10 mouse cellular contexts compared by ENCODE assay signal in the genomic region with DNA sequence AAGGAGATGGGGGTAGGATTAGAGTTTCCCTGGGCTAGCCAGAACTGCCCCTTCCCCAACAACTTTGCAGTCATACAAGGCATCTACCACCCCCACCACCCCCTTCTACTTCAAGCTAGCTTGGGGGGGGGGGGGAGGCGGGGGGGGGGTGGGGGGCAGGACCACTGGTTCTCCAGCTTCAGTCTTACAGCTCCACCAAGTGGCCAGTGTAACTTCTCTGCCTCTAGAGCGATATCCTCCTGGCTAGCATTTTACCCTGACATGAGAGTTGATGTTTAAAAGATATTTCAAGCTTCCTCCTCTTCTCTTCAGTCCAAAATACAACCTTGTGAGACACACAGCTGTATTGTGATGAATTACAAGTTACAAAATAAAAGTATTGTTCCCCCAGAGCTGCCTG.
DNase-seq lines count a peak whose midpoint lies in the region; ATAC-seq and TF ChIP-seq lines count a peak whose summit lies in the region.
"Had no signal": no experiment of that assay in that cellular context is flagged by ENCODE, and none has a peak within 500 bp of the region (broad histone marks: within the 10 kb centered on the region; RNA-seq: fewer than 3 reads in every experiment).

No protein-coding gene starts in this region.

- no peaks in the 10 kb centered on the region for H3K36me3 ChIP-seq in heart, embryonic 12.5 days
- no peaks in the 10 kb centered on the region for H3K36me3 ChIP-seq in midbrain, postnatal 0 days (ENCODE audit: insufficient read depth, low read length)
- no peaks in the 10 kb centered on the region for H3K36me3 ChIP-seq in midbrain, embryonic 10.5 days
- H3K36me3 ChIP-seq in forebrain, embryonic 10.5 days (replicated peaks) = no peaks in the 10 kb centered on the region
- H3K36me3 ChIP-seq: embryonic facial prominence, embryonic 15.5 days had no signal

- no peak for TF ChIP-seq POLR2A in bone marrow, adult 2 months (IDR thresholded peaks at IDR 0.05; ENCODE audit: borderline replicate concordance, control insufficient read depth, low read depth, low read length)

- DNase-seq in heart, adult 11 months = peak; percentile 77
- peak; percentile 23 for DNase-seq in midbrain, postnatal 0 days (ENCODE audit: low spot score)
- DNase-seq in midbrain, embryonic 10.5 days (ENCODE audit: low spot score) = no peak
- peak; percentile 60 for DNase-seq in thymus, postnatal 0 days (ENCODE audit: low spot score)
- DNase-seq in forebrain, embryonic 10.5 days (ENCODE audit: extremely low spot score, low spot score) = no peak
- no peak for DNase-seq in spleen, adult 12 weeks (ENCODE audit: low spot score)

- no peak overlapping the region for H3K4me3 ChIP-seq in heart, embryonic 12.5 days
- no peak overlapping the region for H3K4me3 ChIP-seq in midbrain, postnatal 0 days (ENCODE audit: low read depth, low read length)
- no peak overlapping the region for H3K4me3 ChIP-seq in midbrain, embryonic 10.5 days
- no peak overlapping the region for H3K4me3 ChIP-seq in bone marrow, adult 2 months (replicated peaks; ENCODE audit: control insufficient read depth, low read depth, low read length)
- H3K4me3 ChIP-seq in forebrain, embryonic 10.5 days = no peak overlapping the region
- H3K4me3 ChIP-seq: embryonic facial prominence, embryonic 15.5 days; megakaryocyte, embryonic 14.5 days had no signal

- H3K27me3 ChIP-seq in heart, embryonic 12.5 days (replicated peaks) = peaks cover 12% of the 10 kb centered on the region; the same call in 1 of the 2 replicates
- no peaks in the 10 kb centered on the region for H3K27me3 ChIP-seq in midbrain, postnatal 0 days (ENCODE audit: insufficient read depth, low read length)
- H3K27me3 ChIP-seq in midbrain, embryonic 10.5 days (ENCODE audit: low read depth, poor library complexity, severe bottlenecking) = no peaks in the 10 kb centered on the region
- H3K27me3 ChIP-seq in forebrain, embryonic 10.5 days (ENCODE audit: poor library complexity, severe bottlenecking) = no peaks in the 10 kb centered on the region
- H3K27me3 ChIP-seq: embryonic facial prominence, embryonic 15.5 days had no signal

- no peak overlapping the region for H3K4me2 ChIP-seq in heart, embryonic 12.5 days
- no peak overlapping the region for H3K4me2 ChIP-seq in midbrain, postnatal 0 days (ENCODE audit: low read depth, low read length, poor library complexity, severe bottlenecking)
- H3K4me2 ChIP-seq: embryonic facial prominence, embryonic 15.5 days had no signal

- peaks cover 4% of the 10 kb centered on the region; the same call in 1 of the 2 replicates for H3K4me1 ChIP-seq in heart, embryonic 12.5 days (replicated peaks)
- H3K4me1 ChIP-seq in midbrain, postnatal 0 days (ENCODE audit: insufficient read depth, low read length) = no peaks in the 10 kb centered on the region
- H3K4me1 ChIP-seq in midbrain, embryonic 10.5 days = peaks cover 7% of the 10 kb centered on the region; the same call in 1 of the 2 replicates
- H3K4me1 ChIP-seq in bone marrow, adult 2 months (ENCODE audit: control insufficient read depth, insufficient read depth, low read length) = no peaks in the 10 kb centered on the region
- peaks cover 3% of the 10 kb centered on the region; the same call in 1 of the 2 replicates for H3K4me1 ChIP-seq in forebrain, embryonic 10.5 days

- peak; percentile 51 for TF ChIP-seq CTCF in midbrain, postnatal 0 days (IDR thresholded peaks at IDR 0.05)
- 0 out of 2 replicates have a peak, but pooled peaks have one; percentile 11 for TF ChIP-seq CTCF in bone marrow, adult 2 months (IDR thresholded peaks at IDR 0.05; ENCODE audit: control insufficient read depth, insufficient read depth, low read length)

- H3K27ac ChIP-seq in heart, embryonic 12.5 days (ENCODE audit: poor library complexity, severe bottlenecking) = no peak overlapping the region
- H3K27ac ChIP-seq in midbrain, postnatal 0 days (ENCODE audit: low read depth, low read length) = no peak overlapping the region
- H3K27ac ChIP-seq in midbrain, embryonic 10.5 days (replicated peaks) = no peak overlapping the region
- H3K27ac ChIP-seq in bone marrow, adult 2 months (ENCODE audit: control insufficient read depth, insufficient read depth, low read depth, low read length, poor library complexity) = no peak overlapping the region
- H3K27ac ChIP-seq in forebrain, embryonic 10.5 days = no peak overlapping the region
- H3K27ac ChIP-seq: embryonic facial prominence, embryonic 15.5 days had no signal

- ATAC-seq in heart, embryonic 12.5 days (ENCODE audit: insufficient number of reproducible peaks, low FRiP score) = no peak
- no peak for ATAC-seq in midbrain, postnatal 0 days (ENCODE audit: low FRiP score)

- H3K9ac ChIP-seq in heart, embryonic 12.5 days = no peak overlapping the region
- H3K9ac ChIP-seq in midbrain, postnatal 0 days (replicated peaks; ENCODE audit: low read length, poor library complexity, severe bottlenecking) = no peak overlapping the region
- H3K9ac ChIP-seq: embryonic facial prominence, embryonic 15.5 days had no signal

- H3K9me3 ChIP-seq in heart, embryonic 12.5 days (replicated peaks) = 0 out of 2 replicates have a peak, but pooled peaks cover 5% of the 10 kb centered on the region
- no peaks in the 10 kb centered on the region for H3K9me3 ChIP-seq in midbrain, postnatal 0 days (ENCODE audit: low read length)
- no peaks in the 10 kb centered on the region for H3K9me3 ChIP-seq in midbrain, embryonic 10.5 days (replicated peaks)
- no peaks in the 10 kb centered on the region for H3K9me3 ChIP-seq in forebrain, embryonic 10.5 days
- H3K9me3 ChIP-seq: embryonic facial prominence, embryonic 15.5 days; megakaryocyte, embryonic 14.5 days had no signal

- 32% methylated on average over 2 of the region's 2 CpGs for WGBS in heart, embryonic 12.5 days
- 39% methylated on average over 2 of the region's 2 CpGs for whole genome bisulfite sequencing in midbrain, postnatal 0 days
- 33% methylated on average over 2 of the region's 2 CpGs for WGBS in midbrain, embryonic 10.5 days
- 34% methylated on average over 2 of the region's 2 CpGs for WGBS in bone marrow, adult 2 months
- 70% methylated on average over 1 of the region's 2 CpGs for WGBS in forebrain, embryonic 10.5 days

Comparison
In these comparisons a context has a peak if more than half of its experiments do, and no peak if none do; other contexts are left out.
1. DNase-seq: peak in heart, adult 11 months (single experiment), midbrain, postnatal 0 days (single experiment) and thymus, postnatal 0 days (single experiment); none in midbrain, embryonic 10.5 days (single experiment), forebrain, embryonic 10.5 days (single experiment) and spleen, adult 12 weeks (single experiment).